Mouse (Mus musculus) urinary bladder, postnatal 25 days (tissue): ENCODE data around the gene Shcbp1l.
"Not testable (repeated sequence)": the region's sequence is repeated elsewhere in the genome, so short reads cannot be mapped to it uniquely, and the experiment has no call there.

ENCODE experiments used
- DNase-seq: peaks from one replicate; pipeline ENCODE4 v3.0.0; 2022; ENCODE audit warnings: low spot score

The Shcbp1l gene

GRCm38 (mm10) chr1:153424770-153425584 is at the start of gene Shcbp1l:
Shcbp1l (plus strand) TSS chr1:153425162.
- DNase-seq: peak; percentile 53

DNA sequence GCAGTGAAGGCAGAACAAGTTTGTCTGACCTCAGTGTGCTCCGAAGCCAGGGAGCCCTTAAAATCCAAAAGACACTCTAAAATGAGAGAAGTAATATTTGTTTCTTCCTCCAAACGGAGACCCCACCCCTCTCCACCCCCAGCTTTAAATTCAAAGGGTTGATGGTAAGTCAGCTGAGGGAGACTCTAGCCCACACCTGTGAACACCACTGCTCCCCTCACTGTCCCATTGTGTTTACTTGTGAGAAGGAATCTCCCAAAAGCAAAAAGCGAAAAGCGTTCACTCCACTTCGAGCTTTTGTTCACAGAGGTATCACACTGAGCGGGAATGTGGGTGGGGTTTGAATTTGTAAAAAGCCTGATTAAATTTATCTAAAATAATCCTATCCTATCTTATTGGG is 48.5 kb upstream of the Shcbp1l start:
- no peak for DNase-seq

GRCm38 (mm10) chr1:153378587-153378986 is 46.4 kb upstream of the Shcbp1l start:
- no peak for DNase-seq

- DNase-seq: no peak
Measured at GRCm38 (mm10) chr1:153379832-153380231, 45.1 kb upstream of the Shcbp1l start.

DNA sequence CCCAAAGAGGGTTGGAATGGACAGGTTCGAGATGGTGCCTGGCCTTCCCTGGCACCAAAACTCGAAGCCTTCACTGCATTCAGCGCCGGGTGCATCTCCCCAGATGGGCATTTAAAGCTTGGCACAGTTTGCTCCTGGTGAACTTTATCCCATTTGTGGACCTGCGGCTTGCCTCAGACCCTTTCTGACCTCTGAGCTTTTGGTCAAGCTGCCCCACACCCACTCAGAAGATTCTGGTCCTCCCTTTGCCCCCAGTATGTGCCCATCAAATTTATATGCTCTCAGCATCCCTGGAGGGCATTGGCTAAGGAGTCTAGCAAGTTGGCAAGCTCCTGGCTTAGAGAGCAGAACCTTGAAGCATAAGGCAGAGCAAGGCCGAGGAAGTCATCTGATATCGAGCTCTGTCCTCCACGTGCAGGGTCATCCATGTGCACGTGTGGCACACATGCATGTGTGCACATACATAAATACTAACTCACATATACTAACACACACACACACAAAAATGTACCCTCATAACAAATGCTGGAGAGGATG is 44.1 kb upstream of the Shcbp1l start:
- no peak for DNase-seq

DNA sequence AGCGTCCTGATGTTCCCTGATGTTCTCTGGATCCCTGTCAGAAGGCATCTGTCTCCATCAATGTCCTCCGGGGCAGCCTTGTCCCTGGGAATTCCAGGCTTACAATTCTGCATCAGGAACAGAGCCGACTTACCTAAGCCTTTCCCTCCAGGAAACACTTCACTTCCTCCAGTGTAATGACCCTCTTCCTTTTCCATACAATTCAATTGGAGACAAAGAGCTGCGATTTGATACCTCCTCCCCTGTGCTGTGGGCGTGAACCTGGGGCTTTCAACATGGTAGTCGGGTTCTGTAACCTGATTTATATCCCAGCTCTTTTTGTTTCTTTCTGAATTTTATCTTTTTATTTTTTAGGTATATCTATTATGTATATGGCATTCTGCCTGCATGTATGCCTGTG is 39.9 kb upstream of the Shcbp1l start:
- no peak for DNase-seq

DNA sequence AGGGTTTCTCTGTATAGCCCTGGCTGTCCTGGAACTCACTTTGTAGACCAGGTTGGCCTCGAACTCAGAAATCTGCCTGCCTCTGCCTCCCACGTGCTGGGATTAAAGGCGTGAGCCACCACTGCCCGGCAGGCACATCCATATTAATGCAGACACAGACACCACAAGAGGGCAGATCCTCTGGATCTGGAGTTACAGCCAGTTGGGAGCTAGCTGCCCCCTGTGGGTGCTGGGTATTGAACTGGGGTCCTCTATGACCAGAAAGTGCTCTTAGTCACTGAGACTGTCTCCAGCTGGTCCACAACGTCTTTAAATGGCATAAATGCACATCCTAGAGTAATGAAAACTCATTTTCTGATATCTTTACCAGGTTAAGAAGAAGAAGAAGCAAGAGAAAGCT is 39.3 kb upstream of the Shcbp1l start:
- not testable (repeated sequence) for DNase-seq

- peak; percentile 69 for DNase-seq
Measured at GRCm38 (mm10) chr1:153386271-153387069, 38.5 kb upstream of the Shcbp1l start.

GRCm38 (mm10) chr1:153395706-153396105 is 29.3 kb upstream of the Shcbp1l start:
- DNase-seq: not testable (repeated sequence)

DNA sequence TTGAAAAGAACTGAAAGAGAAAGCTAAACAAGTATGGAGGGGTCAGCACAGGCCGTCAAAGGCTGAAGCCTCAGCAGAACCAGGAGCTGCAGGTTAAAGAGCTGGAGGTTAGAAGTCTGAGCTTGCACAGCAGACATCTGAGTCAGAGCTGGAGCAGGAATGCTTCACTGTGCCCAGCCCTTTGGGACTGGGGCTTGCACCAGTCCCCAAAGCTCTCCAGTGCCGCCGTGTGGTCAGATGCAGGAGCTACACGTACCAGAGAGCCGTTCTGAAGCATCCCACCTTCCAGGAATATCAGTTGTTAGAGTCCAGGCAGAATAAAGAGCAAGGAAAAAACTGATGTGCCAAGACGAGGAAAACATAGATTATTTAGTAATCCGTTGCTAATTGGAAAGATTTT is 23.2 kb upstream of the Shcbp1l start:
- DNase-seq: peak; percentile 60

GRCm38 (mm10) chr1:153407641-153408040 is 17.3 kb upstream of the Shcbp1l start:
- not testable (repeated sequence) for DNase-seq

DNA sequence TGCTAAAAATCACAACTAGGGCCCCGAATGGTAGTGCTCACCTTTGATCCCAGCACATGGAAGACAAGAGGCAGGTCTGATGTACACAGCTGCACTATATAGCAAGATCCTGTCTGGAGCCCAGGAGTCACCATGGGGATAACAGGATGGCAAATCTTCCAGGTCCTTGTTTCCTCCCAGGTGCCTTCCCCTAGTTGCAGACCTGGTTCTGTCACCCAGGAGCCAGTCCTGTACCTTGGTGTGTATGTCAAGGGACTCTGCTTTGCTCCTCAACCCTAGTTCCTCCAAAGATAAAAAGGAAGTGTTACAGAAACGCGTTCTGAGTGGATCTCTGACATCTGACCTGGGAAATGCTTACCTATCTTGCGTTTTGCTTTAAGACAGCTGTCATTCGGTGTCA is 16.7 kb upstream of the Shcbp1l start:
- DNase-seq: not testable (repeated sequence)

GRCm38 (mm10) chr1:153410915-153411314 is 14.0 kb upstream of the Shcbp1l start:
- not testable (repeated sequence) for DNase-seq

DNA sequence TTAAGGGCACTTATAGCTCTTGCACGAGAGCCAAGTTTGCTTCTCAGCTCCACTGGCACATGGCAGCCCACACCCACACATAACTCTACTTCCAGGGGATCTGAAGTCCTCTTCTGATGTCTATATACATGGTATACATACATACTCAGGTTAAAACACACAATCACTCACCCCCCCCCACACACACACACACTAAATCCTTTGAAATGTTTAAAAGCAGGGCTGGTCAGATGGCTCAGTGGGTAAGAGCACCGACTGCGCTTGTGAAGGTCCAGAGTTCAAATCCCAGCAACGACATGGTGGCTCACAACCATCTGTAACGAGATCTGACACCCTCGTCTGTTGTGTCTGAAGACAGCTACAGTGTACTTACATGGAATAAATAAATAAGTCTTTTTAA is 13.2 kb upstream of the Shcbp1l start:
- no peak for DNase-seq

DNA sequence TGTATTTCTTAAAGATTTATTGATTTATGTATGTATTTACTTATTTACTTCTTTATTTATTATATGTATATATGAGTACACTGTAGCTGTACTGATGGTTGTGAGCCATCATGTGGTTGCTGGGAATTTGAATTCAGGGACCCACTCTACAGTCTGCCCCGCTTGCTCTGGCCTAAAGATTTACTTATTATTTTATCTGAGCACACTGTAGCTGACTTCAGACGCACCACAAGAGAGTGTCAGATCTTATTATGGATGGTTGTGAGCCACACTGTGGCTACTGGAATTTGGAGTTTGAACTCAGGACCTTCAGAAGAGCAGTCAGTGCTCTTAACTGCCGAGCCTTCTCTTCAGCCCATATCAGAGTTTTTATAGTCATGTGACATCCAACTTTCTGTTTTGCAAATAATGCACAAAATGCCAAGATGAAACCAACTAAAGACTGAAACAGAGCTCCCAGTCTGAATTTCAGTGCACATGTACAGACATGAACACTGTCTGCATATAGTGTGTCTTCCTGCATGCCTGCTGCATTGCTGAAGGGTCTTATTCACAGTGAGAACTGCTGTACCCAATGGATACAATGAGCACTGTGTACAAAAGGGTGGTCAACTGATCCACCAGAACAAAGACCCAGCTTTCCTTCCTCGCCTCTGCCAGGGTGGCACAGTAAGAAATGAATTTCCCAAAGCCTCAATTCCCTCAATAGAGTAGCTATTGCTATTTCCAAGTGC is 12.1 kb upstream of the Shcbp1l start:
- not testable (repeated sequence) for DNase-seq

- not testable (repeated sequence) for DNase-seq
Measured at GRCm38 (mm10) chr1:153413397-153414020, 11.5 kb upstream of the Shcbp1l start.

DNA sequence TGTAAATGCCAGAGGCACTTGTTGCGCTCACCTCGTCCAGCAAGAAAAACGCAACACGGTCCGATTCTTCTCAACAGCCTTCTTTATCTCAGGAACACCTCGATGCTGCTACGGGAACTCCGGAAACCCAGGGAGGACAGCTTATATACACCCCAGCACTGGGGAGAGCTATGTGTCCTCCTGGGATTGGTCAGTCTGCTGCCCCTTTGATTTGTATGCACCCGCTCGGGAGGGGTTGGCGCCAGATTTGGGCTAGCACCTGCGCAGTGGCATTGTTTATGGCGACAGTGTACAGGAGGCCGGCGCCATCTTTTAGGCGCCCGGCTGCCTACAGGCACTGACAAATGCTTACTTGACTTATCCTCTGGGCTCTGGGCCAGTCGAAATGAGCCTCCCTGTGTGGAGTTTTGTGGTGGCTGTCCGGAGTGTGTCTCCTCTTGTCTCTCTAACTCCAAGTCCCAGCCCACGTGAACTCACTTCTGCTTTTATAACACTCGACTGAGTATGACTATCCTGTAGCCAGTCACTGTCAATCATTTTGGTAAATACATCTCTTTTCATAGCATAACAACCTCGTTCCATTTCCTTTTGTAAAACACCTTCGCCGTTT is 10.7 kb upstream of the Shcbp1l start:
- peak; percentile 33 for DNase-seq

GRCm38 (mm10) chr1:153414962-153415361 is 10.0 kb upstream of the Shcbp1l start:
- no peak for DNase-seq

DNA sequence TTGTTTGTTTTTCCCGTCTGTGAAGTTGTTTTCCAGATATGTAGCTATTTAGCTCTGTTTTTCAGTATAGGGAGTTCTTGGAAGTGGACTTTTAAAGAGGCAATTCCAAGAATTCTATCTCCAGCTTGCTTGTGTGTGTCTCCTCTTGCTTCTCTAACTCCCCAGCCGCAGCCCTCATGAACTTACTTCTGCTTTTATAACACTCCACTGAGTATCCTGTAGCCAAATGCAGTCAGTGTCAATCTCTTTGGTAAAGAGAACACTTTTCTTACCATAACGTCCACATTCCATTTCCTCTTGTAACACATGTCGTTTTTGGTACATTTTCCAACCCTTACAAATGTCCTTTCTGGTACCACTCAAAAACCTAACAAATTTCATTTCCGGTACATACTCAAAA is 9.2 kb upstream of the Shcbp1l start:
- not testable (repeated sequence) for DNase-seq

- not testable (repeated sequence) for DNase-seq
Measured at GRCm38 (mm10) chr1:153416271-153416832, 8.6 kb upstream of the Shcbp1l start.

- not testable (repeated sequence) for DNase-seq
Measured at GRCm38 (mm10) chr1:153417805-153418204, 7.2 kb upstream of the Shcbp1l start.
